Mouse (Mus musculus) layer of hippocampus, adult 9-10 months (tissue): ENCODE data around the gene Fxyd5.

Source experiments
- DNase-seq: peaks from one replicate; pipeline ENCODE4 v3.0.0; 2022; ENCODE audit warnings: low spot score

Gene Fxyd5

DNA sequence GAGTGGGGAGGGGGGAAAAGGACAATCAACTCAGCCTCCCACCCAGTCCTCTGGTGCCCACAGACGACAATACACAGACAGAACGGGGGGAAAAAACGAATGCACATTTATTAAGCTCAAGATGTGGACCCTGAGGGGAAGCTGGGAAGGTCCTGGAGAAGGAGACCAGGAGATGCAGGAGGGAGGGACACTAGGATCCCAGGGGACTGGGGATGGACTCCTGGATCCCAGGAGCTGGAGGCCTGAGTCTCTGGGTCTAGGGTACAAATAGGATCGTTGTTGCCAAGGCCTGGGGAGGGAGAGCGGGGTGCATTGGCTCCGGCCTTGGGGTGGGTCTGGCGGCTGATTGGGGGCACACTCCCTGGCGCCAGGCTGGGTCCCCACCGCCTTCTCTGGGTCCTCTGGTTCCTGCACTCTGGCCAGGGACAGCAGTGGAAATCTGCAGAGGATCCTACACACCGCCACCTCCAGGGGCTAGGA, at the start of gene Fxyd5:
Gene Fxyd5, minus strand, starts transcription at position 51 of the 480 bp plus-strand sequence.
- no peak for DNase-seq

DNA sequence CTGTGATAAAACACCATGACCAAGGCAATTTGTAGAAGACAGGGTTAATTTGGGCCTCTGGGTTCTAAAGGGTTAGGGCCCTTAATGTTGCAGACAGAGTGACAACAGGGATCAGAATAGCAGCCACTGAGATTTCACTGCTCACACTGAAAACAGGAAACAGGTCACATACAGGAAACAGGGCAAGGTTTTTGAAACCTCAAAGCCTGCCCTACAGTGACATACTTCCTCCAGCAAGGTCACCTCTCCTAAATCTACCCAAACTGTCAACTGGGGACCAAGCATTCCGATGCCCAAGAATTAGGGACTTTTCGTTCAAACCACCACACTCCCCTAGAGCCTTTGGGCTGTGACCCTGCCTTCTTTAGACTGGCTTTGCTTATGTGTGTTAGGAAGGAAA, 47.4 kb upstream of the Fxyd5 start:
- no peak for DNase-seq

DNA sequence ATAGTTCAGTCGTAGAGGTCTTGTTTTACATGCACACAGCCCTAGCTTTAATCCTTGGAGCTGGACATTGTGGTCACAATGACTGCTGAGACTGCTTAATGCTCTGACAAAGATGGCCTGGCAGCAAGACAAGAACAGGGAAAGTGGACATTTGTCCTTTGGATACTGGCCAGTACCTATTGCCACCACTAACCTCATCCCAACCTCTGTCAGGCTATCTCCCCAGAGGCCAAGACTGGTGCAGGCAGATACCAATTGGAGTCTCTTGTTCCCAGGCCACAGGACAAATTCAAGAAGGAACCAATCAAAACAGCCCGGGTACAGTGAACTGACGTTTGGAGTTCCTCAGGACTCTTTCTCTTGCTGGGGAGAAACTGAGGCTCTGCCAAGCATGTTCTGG, 45.9 kb upstream of the Fxyd5 start:
- DNase-seq, result no peak

DNA sequence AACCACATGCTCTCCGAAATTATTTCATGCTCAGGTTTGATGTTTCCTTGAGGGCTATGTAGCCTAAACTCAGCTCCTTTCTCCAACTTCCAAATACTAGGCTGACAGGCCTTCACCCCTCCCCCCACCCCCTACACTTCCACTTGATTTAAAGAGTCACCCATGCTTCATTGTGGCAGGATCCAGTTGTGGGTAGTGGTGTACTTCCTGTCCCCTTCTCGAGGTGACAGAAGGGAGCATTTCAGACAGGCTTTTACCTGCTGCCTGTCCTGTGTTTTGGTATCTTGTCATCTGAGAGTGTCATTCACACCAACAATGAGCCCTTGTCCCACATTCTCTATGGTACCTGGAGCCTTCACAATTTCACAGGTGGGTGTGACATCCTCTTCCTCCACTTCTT, 45.0 kb upstream of the Fxyd5 start:
- no peak for DNase-seq

DNA sequence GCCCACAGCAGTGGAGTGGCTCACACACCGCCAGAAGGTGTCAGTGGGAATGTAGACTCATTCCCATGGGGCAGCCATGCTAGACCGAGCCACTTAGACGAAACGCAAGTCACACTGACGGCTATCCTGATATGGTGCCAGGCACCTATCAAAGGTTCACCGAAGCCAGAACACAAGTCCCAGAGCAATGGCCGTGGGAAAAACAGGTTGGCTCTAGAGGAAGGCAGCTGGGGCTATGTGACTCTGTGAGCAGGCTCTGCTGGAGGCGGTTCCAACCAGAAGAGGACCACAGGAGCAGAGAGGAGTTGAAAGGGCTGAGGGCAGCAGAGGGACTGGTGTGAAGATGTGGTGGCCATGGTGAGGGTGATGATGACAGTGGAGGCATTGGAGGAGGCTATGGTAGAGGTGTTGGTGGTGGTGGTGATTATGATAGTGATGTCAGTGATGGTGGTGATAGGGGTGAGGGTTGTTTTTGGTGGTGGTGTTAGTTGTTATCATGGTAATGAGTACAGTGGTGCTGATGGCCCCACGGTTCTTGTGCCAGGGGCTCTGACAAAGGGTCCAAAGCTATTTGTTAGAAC, 44.0 kb upstream of the Fxyd5 start:
- no peak for DNase-seq

DNA sequence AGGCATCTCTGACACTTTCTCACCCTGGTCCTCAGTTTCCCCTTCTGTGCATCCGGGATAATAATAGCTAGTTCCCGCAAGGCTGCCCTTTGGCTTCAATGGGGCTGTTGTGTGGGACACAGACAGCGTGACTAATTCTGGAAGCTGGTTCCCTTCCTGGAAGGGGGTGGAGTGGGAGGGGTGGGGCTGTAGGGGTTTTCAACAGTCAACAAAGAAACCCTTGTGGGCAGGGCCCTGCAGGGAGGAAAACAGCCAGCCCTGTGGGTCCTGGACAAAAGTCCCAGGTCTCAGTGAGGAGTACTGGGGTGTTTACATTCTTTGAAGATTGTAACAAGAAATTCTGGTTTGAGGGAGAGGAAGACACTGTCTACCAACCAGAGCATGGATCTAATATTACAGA, 42.9 kb upstream of the Fxyd5 start:
- no peak for DNase-seq

DNA sequence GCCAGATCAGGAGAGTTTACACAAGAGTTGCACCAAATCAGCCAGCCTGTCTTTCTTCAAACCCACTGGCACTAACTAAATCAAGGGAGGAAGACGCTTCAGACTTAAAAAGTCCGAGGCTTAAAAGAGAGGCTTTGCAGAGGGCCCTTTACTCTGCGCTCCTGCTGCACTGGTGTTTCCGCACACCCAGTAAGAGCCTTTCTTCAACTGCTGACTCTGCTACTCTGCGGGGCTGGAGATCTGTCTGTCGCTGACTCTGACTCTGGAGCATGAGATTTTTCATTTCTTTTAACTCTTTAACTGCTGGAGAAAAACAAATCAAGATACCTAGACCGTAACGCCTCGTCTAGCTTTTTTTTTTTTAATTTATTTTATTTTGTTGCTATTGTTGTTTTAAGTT, 41.9 kb upstream of the Fxyd5 start:
- DNase-seq, result no peak

DNA sequence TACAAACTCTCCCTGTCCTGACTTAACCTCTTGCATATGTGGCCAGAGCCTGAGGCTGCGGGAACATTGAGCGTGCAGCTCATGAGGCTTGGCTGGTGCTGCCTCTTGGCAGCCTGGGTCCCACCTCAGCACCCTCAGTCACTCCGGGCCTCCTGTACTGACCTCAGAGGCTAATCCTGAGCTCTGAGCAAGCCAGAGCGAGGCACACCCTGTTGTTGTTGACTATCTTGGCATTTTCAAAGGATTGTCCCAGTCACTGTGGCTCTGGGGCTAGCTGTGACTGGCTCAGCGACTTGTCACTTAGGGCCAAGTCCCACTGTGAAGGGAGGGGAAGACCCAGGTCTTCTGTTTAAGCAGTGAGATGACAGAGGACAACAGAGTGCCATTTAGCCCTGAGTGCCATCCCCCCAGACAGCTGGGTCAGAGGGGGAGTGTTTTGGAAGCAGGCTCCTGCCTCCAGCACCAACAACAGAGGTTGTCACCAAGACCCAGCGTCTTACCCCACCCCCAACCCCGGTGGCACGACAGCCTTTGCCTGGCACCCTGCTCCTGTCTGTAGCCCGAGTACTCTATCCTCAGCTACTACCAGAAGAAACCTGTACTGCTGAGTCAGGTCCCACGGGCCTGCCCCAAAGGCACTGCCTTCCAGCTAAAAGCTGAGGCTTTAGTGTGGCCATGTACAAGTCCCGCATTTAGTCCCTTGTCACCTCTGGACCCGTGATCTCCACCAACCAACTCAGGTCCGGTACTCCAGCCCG, 40.7 kb upstream of the Fxyd5 start:
- no peak for DNase-seq

DNA sequence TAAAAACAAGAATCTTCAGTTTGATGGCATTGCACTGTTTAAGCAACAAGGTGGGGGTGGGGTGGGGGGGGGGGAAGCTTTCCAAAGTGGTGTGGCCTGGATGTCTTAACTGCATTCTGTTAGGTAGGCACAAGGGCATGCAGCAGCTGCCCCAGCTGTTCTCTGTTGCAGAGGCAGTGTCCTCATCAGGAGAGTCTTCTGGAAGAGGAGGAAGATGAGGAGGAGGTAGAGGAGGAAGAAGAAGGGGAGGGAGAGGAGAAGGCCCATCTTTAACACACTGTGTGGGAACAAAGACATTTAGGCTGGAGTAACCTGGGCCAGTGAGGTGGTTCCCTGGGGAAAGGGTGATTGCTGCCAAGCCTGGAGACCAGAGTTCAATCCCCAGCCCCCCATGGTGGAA, 39.8 kb upstream of the Fxyd5 start:
- DNase-seq, result no peak

DNA sequence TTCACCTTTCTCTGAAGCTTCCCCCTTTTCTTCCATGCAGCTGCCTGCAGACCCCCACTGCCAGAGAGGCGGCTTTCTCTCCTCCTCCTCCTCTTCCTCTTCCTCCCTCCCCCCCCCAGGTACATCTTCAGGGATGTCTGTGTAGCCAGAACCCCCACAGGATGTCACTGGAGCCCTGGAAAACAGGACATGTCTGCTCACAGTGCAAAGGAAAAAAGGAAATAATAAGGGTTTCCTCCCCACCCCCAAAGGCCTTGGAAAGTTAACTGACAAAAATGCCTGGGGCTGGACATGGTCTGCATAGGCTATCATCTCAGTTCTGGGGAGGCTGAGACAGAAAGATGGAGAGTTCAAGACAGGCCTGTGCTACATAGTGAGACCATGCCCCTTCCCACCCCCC, 38.8 kb upstream of the Fxyd5 start:
- DNase-seq, result no peak

DNA sequence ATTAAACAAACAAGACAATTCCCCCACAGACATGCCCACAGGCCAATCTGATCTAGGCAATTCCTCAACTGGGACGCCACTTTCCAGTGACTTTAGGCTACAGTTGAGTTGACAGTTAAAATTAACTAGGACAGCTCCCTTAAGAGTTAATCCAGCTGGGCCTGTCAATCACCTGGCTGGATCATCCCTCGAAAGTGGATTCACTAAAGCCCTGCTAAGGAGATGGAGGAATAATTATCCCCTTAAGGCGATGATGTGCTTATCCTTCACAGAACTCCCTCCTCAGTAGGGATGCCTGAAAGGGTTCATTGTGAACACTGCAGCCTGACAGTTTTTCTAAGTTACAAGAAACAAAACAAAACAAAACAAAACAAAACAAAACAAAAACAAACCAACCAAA, 38.3 kb upstream of the Fxyd5 start:
- DNase-seq, result no peak

DNA sequence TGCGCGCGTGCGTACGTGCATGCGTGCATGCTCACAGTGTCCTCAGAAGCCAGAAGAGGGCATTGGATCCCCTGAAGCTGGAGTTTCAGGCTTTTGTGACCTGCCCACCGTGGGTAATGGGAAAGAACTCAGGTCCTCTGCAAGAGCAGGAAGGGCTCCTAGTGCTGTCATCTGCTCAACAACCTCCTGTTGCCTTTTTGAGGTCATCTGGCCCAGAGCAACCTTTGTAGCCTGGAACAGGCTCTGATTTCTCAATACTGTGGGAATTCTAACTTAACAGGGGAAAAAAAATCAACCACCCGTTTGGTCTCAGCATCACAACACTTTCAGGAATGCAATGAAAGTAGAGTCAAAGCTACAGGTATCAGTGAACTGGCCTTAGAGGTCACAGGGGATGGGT, 37.4 kb upstream of the Fxyd5 start:
- DNase-seq, result no peak

DNA sequence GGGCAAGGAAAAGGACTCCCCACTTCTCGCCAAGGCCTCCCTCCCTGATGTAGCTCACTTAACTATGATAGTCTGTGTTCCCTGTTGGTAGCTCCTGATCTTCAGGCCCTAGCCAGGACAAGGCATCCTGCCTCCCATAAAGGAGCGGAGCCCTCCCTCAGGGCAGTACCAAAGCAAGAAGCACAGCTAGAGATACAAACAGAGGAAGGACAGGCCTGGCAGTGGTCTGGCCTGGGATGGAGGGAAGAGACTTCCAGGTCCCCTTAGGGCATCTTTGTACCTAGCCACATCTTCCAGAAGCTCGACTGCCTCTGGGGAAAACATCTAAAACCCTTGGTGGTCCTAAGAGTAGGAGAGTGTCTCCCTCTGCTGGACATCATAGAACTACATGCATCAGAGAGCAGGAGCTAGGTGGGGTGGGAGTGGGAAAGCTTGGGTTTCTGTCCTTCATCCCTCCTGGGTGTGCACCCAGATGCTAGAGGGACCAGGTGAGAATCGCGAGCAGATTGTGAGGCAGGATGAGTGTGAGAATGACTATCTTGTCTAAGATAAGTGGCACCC, 35.7 kb upstream of the Fxyd5 start:
- DNase-seq, result peak; percentile 75

DNA sequence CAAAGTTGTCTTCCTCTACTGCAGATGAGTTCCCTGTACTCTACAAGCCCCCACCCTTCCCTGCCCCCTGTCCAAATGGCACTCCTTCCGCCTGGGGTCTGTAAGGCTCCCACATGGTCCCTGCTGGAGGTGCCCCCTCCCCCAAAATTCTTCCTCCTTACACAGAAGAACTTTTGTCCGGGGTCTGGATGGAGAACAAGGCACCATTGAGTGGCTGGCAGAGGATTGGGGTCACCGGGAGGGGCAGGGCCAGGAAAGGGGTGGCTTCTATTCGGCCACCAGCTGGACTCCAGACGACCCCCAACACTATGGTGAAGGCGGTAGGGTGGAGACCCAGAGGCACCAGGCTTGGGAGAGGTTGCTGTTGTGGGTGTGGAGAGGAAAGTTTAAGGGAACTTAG, 35.2 kb upstream of the Fxyd5 start:
- DNase-seq, result no peak

DNA sequence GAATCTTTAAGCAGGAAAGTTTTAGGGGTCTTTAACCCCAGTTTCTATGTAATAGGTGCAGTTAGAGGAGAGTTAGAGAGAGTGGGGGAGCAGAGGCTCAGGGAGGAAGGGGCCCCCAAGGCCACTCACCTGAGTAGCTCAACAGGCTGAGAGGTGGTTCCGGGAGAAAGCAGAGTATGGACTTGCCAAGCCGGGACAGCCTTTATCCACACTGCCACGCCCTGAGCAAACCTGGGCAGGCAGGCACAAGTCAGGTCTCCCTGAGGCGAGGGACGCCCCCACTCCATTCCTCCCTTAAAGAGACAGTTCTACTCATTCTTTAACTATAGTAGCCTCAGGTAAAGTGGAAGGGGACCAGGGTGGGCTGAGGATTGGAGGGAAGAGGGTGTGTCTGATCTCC, 34.2 kb upstream of the Fxyd5 start, which contains the start of gene Fxyd3:
Gene Fxyd3, minus strand, starts transcription at position 213 of the 400 bp plus-strand sequence.
- no peak for DNase-seq

DNA sequence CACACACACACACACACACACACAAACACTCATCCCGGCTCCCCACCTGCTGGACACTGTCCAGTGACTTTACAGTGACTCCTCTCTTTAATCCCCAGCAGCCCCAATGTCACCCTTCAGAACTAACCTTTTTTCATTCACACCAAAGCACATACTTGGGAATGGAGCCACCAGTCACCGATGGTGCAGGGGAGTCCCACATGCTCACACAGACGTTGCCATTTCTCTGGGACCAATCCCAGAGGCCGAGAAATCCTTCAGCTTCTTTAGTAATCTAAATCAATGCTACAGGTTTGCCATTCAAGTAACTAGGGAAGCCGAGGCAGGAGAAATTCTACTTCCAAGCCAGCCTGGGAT, 32.4 kb upstream of the Fxyd5 start:
- no peak for DNase-seq

DNA sequence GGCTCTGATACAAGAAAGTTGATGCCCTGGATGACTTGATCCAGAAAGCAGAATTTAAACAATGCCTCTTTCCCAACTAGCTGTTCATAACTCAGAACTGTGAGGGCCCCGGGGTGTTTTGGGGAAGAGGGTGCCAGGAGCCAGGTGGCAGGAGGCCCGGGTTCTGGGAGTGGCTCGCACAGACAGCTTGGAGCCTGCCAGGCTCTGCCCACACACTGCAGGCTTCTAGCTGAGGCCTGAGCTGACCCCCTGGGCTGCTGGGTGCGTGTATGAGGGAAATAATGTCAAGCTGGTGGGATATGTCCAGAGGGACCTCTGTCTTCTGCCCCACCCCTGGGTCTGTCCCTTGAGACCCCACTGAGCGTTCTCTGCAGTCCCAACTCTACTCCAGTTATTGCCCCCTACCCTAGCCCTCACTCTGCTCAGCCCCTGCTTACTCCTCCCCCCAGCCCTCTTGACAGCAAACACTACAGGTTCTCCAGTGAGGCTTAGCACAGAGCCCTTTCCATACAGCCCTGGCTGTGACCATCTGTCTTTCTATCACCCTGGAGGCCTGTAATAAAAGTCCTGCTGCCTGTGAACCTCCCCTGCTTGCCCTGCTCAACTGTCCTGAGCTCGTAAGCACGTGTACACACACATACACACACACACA, 31.9 kb upstream of the Fxyd5 start:
- no peak for DNase-seq

DNA sequence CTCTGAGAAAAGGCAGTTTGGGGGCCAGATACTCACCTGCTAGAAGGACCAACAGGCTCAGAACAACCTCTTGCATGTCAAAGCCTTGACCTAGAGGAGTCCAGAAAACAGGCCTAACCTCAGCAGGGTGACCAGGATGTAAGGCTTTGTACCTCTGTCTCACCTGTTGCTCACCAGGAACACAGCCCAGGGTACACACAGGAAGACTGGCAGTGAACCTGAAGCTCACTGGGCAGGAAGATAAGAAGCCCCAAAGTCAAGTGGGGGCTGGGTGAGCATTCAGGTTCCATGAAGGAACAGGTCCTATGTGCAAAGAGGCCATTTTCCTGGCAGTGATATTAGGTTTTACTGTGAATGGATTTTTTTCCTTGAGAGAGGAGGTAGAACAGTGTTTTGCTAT, 31.3 kb upstream of the Fxyd5 start:
- no peak for DNase-seq

DNA sequence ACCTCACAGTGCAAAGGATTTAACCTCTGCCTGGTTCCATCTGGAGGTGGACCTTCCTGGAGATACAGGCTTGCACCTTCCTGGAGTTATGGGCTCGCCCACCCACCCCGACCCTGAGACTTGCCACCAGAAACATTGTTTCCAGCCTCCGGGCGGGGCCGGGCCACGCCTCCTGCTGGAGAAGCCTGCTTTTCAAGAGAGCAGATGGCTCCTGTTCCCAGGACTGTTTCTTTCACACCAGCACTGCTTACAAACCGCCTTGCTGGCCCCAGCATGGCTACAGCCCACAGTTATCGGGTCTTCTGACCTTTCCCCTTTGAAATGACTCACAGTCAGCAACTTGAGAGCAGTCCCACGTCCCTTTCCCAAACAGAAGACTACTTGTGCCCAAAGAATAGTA, 30.0 kb upstream of the Fxyd5 start:
- no peak for DNase-seq

DNA sequence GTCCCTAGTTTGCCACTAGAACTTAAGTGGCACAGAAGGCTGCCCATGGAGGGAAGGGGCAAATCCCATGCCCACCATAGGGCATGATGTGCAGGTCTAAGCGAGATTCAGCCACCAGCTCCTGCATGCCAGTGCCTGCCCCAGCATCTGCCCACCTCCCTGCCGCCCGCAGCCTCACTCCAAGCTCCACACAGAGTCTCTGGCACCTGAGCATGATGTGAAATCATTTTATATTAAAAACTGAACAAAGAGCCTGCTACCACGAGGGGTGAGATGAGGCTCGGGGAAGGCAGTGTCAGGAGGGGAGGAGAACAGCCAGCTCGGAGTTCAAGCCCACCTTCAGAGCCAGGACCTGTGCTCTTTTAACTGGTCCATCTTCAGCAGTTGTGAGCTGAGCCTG, 28.0 kb upstream of the Fxyd5 start:
- DNase-seq, result no peak

DNA sequence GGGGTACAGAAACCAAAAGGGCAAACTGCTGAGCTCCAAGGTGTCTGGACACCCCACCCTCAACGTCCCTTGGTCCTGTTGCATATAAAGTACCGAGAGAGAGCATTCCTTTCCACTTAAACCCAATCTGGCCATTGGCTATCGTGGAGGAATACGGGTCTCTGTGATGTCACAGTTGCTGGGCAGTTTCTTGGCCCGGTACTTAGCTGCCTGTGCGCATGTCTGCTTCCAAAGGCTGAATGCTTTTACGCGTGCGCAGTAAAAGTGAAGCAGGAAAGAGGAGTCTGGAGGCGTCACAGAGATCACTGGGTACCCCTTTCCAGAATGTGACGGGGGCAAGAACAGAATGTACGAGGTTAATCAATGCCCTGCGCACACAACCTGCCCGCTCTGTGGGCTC, 27.2 kb upstream of the Fxyd5 start:
- no peak for DNase-seq

DNA sequence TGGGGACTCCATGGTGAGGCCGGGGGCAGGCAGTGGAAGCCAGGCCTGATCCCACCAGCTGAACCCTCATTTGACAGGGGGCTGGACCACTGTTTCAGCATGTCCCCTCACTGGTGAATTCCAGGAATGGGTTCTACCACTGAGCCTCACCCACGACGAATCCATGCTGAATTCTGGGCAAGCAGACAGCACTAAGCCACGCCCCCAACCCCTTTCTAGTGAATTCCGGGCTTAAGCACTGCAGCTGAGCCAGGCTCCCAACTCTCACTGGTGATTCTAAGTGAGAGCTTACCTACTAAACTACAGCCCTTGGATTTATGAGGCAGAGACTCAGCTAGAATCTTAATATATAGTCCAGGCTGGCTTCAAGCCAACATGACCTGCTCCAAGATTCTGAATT, 25.6 kb upstream of the Fxyd5 start:
- no peak for DNase-seq

DNA sequence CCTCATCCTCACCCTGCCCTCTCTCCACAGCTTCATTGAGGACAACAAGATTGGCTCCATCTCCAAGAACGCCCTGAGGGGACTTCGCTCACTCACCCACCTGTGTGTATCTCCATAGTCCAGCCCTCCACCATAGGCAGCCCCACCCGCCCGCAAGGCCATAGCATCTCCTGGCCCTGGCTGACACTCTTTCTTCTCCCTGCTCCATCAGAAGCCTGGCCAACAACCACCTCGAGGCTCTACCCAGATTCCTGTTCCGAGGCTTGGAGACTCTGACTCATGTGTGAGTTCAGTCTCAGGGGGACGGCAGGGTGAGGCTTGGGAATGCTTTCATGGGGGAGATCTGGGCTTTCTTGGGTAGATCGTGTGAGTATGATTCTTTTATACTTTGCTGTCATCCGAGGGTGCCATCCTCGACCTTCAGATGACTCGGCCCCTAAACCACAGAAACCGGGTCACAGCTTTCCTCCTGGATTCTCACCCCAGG, 20.8 kb upstream of the Fxyd5 start:
- DNase-seq, result no peak
